Mouse (Mus musculus) hindbrain, embryonic 11.5 days (tissue): ENCODE results near the gene Defb25. TPM values are rescaled to one million over a fixed set of nuclear protein-coding genes. Genes with fewer than 3 reads are reported as not detected.
A peak's percentile ranks its signal among the peaks of the same experiment; 100 is the strongest.

Source experiments
- ATAC-seq: fragments of 200-750 bp; cut with Nextera tagmentation; 2 replicates; pipeline ENCODE4 v1.8.0; 2017; ENCODE audit warnings: mild to moderate bottlenecking, moderate TSS enrichment, moderate library complexity; ENCODE audit not compliant: low FRiP score
- DNase-seq: peaks from one replicate; pipeline ENCODE4 v3.0.0-alpha.2; 2015; ENCODE audit warnings: low spot score
- H3K27ac ChIP-seq: fragments of 300-500 bp; sonication (generic); 2 replicates; pipeline ENCODE4 v1.5.1; 2014; ENCODE audit warnings: mild to moderate bottlenecking, low read depth, low read length
- H3K27me3 ChIP-seq: fragments of 300-500 bp; sonication (generic); 2 replicates; pipeline ENCODE4 v1.6.1; 2014; ENCODE audit warnings: mild to moderate bottlenecking, low read length, moderate library complexity, mixed read lengths; ENCODE audit not compliant: control insufficient read depth, insufficient read depth
- H3K36me3 ChIP-seq: fragments of 300-500 bp; sonication (generic); 2 replicates; pipeline ENCODE4 v1.6.1; 2014; ENCODE audit warnings: mild to moderate bottlenecking, low read length, moderate library complexity, mixed read lengths; ENCODE audit not compliant: control insufficient read depth, insufficient read depth
- H3K4me1 ChIP-seq: fragments of 300-500 bp; sonication (generic); replicated peaks from 2 replicates; pipeline ENCODE4 v1.6.1; 2014; ENCODE audit warnings: low read length, mixed read lengths; ENCODE audit not compliant: control insufficient read depth, insufficient read depth
- H3K4me2 ChIP-seq: fragments of 300-500 bp; sonication (generic); replicated peaks from 2 replicates; pipeline ENCODE4 v1.6.1; 2014; ENCODE audit warnings: mild to moderate bottlenecking, low read depth, low read length
- H3K4me3 ChIP-seq: fragments of 300-500 bp; sonication (generic); 2 replicates; pipeline ENCODE4 v1.5.1; 2014; ENCODE audit warnings: low read depth, low read length
- H3K9ac ChIP-seq: fragments of 300-500 bp; sonication (generic); 2 replicates; pipeline ENCODE4 v1.6.1; 2014; ENCODE audit warnings: low read depth, low read length
- H3K9me3 ChIP-seq: fragments of 300-500 bp; sonication (generic); 2 replicates; pipeline ENCODE4 v1.6.1; 2016; ENCODE audit warnings: low read length; ENCODE audit not compliant: control insufficient read depth
- WGBS: fragments of 180-500 bp; shearing (Covaris S2); extraction: QIAGEN DNeasy Blood & Tissue Kit; methylation state at CpG from one replicate; pipeline ENCODE4 v1.1.7; 2014; 5-methylcytosine and 5-hydroxymethylcytosine counted together
- polyA plus RNA-seq: library from polyadenylated mRNA; unstranded; fragments of >200 nt; fragmentation: Nextera tagmentation; extraction: Ambion mirVana; gene quantifications from 2 replicates; pipeline ENCODE4 v1.2.1, GENCODE M21; 2014

Gene Defb25
- polyA plus RNA-seq, 1 experiment from 2014 or later: not detected

DNA sequence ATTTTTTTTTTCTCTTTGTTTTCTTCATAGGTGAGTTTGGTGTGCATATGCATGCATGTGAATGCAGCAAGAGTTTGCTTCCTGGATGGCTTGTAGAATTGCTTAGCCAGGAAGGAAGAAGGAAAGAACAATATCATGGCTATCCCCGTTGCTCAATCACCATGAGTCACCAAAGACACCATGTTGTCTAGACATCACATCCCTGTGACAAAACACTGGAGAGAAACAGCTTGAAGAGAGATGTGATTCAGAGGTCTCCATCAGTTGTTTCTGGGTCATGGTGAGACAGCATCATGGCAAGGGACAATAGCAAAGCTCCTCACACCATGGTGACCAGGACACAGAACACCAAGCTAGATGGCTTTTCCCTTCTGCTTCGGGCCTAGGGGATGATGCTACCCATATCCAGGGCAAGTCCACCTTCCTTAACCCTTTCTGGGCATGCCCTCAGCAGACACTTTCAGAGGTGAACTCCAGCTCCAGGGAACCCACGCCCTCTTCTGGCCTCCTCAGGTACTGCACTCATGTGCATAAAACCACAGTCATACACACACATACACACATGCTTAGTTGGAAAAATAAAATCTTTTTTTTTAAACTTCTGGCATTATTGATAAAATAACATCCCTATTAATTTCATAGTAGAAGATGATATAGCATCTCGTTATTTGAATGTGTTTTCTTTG, 21.4 kb downstream of the Defb25 start:
- H3K4me1 ChIP-seq: 0 out of 2 replicates have a peak, but pooled peaks cover 2% of the 10 kb centered on the region
- H3K36me3 ChIP-seq: no peaks in the 10 kb centered on the region
- no peak overlapping the region for H3K27ac ChIP-seq
- WGBS: 74% methylated on average over 4 of the region's 4 CpGs
- no peak overlapping the region for H3K4me3 ChIP-seq
- ATAC-seq (no peak), DNase-seq (no peak)
- H3K9me3 ChIP-seq: no peaks in the 10 kb centered on the region
- no peaks in the 10 kb centered on the region for H3K27me3 ChIP-seq
- H3K4me2 ChIP-seq: no peak overlapping the region
- no peak overlapping the region for H3K9ac ChIP-seq

DNA sequence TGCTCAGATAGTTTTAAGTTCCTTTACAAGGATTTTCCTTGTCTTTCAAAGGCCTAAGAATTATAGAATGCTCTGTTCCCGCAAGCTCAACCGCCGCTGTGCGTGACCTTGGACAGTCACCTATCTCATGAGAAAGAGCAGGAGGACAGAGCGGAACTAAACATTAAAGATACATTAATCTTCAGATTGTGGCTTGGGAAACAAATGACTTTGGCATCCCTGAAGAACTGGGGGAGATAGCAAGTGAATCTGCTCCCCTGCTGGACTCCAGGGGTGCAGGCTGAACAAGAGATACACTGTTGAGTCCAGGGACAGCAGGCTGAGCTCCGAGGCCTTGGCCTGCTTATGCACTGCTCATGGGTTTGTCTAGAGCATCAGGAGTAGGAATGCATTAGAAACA, 22.8 kb downstream of the Defb25 start:
- ATAC-seq: no peak
- H3K4me3 ChIP-seq: no peak overlapping the region
- H3K4me2 ChIP-seq: no peak overlapping the region
- no peak overlapping the region for H3K27ac ChIP-seq
- no peaks in the 10 kb centered on the region for H3K9me3 ChIP-seq
- H3K27me3 ChIP-seq: no peaks in the 10 kb centered on the region
- H3K36me3 ChIP-seq: no peaks in the 10 kb centered on the region
- no peak for DNase-seq
- WGBS: 87% methylated on average over 6 of the region's 6 CpGs
- 0 out of 2 replicates have a peak, but pooled peaks cover 2% of the 10 kb centered on the region for H3K4me1 ChIP-seq
- no peak overlapping the region for H3K9ac ChIP-seq

DNA sequence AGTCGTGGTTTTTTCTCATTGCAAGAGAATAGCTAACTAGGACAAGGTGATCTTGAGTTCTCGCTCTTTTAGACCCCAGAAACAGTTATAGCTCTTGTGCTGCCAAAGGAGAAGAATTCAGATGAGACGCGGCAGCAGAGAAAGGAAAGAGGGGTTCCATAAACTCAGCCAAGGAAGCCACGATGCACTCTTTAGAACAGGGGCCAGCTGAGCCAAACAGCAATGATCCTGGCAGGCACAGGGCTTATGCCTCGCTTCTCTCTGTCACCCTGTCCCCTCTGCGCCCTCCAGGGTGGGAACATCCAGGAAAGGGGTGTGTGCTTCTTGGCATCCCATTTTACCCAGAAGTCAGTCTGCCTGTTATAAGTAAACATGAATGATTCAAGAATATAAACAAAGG, 23.6 kb downstream of the Defb25 start, which contains the start of gene Defb45:
Gene Defb45, minus strand, starts transcription at position 101 of the 400 bp plus-strand sequence.
- Histone ChIP-seq H3K4me3 (no peak within 1 kb of the TSS), H3K27me3 (no peaks in the 10 kb centered on the region), H3K9me3 (no peaks in the 10 kb centered on the region), H3K4me1 (0 out of 2 replicates have a peak, but pooled peaks cover 2% of the 10 kb centered on the region), H3K36me3 (no peaks in the 10 kb centered on the region), H3K4me2 (no peak within 1 kb of the TSS), H3K9ac (no peak within 1 kb of the TSS), H3K27ac (no peak within 1 kb of the TSS)
- ATAC-seq: no peak
- no peak for DNase-seq
- WGBS: 73% methylated on average over 7 of the region's 7 CpGs

DNA sequence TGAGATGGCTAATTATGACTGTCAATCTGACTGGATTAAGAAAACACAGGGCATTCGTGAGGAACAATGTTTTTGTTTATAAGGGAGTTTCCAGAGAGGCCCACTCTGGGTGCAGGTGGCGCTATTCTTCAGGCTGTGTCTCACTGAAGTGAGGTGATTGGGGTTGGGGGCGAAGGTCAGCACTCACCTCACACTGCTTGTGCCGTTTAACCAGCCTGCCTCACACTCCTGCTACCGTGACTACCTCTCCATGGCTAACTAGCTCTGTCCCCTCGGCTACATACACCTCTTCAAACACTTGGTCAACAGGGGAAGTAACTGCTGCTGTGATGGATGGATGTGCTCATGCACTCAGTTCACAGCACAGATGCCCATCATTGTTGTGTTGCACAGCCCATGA, 33.8 kb downstream of the Defb25 start:
- no peaks in the 10 kb centered on the region for H3K36me3 ChIP-seq
- no peak for ATAC-seq
- no peak overlapping the region for H3K27ac ChIP-seq
- H3K4me2 ChIP-seq: no peak overlapping the region
- H3K4me3 ChIP-seq: no peak overlapping the region
- H3K4me1 ChIP-seq: no peaks in the 10 kb centered on the region; the same call in 1 of the 2 replicates
- 57% methylated on average over 6 of the region's 6 CpGs for WGBS
- no peaks in the 10 kb centered on the region for H3K9me3 ChIP-seq
- no peak for DNase-seq
- H3K27me3 ChIP-seq: no peaks in the 10 kb centered on the region
- H3K9ac ChIP-seq: no peak overlapping the region

DNA sequence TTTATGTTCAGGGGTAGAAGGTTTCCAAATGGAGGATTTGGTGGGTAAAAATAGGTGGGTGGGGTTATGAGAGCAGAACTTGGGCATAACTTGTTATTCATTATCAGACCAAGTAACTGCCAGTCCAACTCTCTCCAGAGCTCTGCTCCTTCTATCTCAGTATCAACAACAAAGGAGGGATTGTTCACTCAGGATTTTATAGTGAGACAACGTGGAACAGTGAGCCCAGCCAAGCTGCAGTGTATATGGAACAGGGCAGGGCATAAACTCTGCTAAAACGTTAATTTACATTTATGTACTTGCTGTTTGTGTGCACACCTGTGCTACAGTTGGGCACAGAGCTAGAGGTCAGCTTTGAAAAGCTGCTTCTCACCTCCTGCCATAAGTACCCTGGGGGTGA, 34.4 kb downstream of the Defb25 start:
- Histone ChIP-seq H3K27ac (no peak overlapping the region), H3K9me3 (no peaks in the 10 kb centered on the region), H3K27me3 (no peaks in the 10 kb centered on the region), H3K9ac (no peak overlapping the region), H3K4me2 (no peak overlapping the region), H3K4me1 (no peaks in the 10 kb centered on the region; the same call in 1 of the 2 replicates), H3K4me3 (no peak overlapping the region), H3K36me3 (no peaks in the 10 kb centered on the region)
- 54% methylated on average over 2 of the region's 2 CpGs for WGBS
- ATAC-seq (no peak), DNase-seq (no peak)

DNA sequence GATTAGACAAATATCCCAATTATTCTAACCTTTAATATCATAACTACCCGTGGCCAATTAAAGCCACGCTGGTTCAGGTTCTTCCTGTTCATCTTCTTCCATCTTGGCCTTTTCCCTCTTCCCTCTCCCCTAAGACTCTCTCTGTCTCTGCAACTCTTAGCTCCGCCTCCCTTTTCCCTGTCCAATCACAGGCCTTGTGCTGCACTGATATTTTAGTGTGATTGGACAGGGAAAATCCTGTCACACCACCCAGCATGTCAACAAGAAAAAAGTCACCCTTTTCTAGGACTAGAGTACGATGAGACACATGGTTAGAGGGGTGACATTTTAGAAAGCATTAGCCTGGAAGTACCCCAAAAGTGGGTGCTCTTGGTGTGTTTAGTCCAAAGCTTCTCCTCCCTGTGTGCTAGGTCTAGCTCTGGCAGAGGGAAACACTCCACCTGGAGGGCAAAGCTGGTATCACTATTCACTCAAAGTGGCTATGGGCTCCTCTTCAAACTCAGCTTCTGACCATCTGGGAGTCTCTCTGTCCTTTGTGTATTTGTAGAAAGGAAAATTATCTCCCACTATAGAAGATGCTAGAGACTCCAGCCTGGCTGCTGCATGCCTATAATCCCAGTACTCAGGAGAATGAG, 35.8 kb downstream of the Defb25 start:
- Histone ChIP-seq H3K4me2 (no peak overlapping the region), H3K9me3 (no peaks in the 10 kb centered on the region), H3K27me3 (no peaks in the 10 kb centered on the region), H3K9ac (no peak overlapping the region), H3K4me1 (no peaks in the 10 kb centered on the region; the same call in 1 of the 2 replicates), H3K36me3 (no peaks in the 10 kb centered on the region), H3K27ac (no peak overlapping the region), H3K4me3 (no peak overlapping the region)
- 82% methylated on average over 4 of the region's 4 CpGs for WGBS
- ATAC-seq: no peak
- DNase-seq: peak; percentile 22

DNA sequence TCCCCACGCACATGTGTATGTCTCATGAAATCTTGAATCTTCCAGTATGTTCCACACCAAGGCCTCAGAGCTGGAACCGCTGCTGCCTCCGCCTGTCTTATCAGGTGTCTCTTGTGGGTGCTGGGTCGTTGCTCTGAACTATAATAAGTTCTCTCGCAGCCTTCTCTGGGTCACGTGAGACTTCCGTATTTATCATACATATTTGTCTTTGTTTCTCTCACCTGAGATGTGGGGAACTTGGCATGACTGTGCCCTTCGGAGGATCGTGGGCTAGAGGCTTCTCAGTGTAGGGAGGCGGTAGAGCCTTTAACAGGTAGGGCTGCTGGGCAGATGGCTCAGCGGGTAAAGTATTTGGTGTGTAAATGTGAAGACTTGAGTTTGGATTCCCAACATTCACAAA, 42.2 kb downstream of the Defb25 start:
- Histone ChIP-seq H3K27ac (no peak overlapping the region), H3K36me3 (no peaks in the 10 kb centered on the region), H3K9me3 (no peaks in the 10 kb centered on the region), H3K4me3 (no peak overlapping the region), H3K9ac (no peak overlapping the region), H3K4me1 (no peaks in the 10 kb centered on the region; the same call in 1 of the 2 replicates), H3K27me3 (no peaks in the 10 kb centered on the region), H3K4me2 (no peak overlapping the region)
- no peak for DNase-seq
- ATAC-seq: no peak
- WGBS: 90% methylated on average over 11 of the region's 11 CpGs

DNA sequence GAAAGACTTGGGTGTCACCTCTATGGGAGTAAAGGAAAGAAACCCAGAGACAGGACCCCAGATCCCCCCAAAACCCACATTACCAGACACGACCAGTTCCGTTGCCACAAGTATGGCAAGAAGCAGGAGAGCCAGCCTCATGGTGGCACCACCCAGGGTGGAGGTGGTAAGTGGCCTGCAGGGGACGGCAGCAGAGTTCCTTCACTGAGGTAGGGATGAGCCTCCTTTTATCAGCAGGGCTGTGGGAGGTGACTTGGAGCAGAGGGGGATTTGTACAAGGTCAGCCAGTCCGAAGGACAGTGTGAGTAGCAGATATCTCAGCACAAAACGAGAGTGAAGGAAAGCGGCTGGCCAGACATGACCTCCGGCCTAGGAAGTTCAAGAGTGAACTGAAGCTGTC, 42.7 kb downstream of the Defb25 start, which contains the start of gene Defb19:
Gene Defb19, minus strand, starts transcription at position 206 of the 400 bp plus-strand sequence.
- DNase-seq (no peak), ATAC-seq (no peak)
- Histone ChIP-seq H3K4me1 (no peaks in the 10 kb centered on the region), H3K36me3 (no peaks in the 10 kb centered on the region), H3K27ac (no peak within 1 kb of the TSS), H3K9ac (no peak within 1 kb of the TSS), H3K27me3 (no peaks in the 10 kb centered on the region), H3K9me3 (no peaks in the 10 kb centered on the region), H3K4me2 (no peak within 1 kb of the TSS), H3K4me3 (no peak within 1 kb of the TSS)
- 79% methylated on average over 7 of the region's 7 CpGs for WGBS

DNA sequence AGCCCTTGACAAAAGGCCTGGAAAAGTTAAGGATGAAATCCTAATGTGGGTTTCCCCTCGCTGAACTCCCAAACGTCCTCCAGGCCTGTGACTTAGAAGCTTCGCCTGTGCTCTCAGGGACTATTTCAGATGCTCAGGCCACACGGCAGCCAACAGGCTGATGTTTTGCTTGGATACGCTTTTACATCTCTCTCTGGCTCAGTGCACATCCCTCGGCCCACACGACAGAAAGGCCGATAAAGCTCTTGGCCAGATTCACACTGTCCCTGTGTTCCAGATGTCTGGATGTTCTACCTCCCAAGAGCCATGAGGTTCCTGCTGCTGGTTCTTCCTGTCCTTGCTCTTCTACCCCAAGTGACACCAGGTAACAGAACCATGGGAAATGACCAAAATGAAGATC, 49.4 kb downstream of the Defb25 start:
- H3K9ac ChIP-seq: no peak overlapping the region
- H3K27ac ChIP-seq: no peak overlapping the region
- H3K9me3 ChIP-seq: no peaks in the 10 kb centered on the region
- no peaks in the 10 kb centered on the region for H3K36me3 ChIP-seq
- H3K4me2 ChIP-seq: no peak overlapping the region
- 87% methylated on average over 8 of the region's 8 CpGs for WGBS
- H3K4me1 ChIP-seq: no peaks in the 10 kb centered on the region
- no peak for ATAC-seq
- H3K4me3 ChIP-seq: no peak overlapping the region
- H3K27me3 ChIP-seq: no peaks in the 10 kb centered on the region
- DNase-seq: no peak
